Mouse (Mus musculus) intestine, postnatal 0 days (tissue): ENCODE results near the gene Zfp963. TPM values are rescaled to one million over a fixed set of nuclear protein-coding genes. Genes with fewer than 3 reads are reported as not detected.

Source experiments
- ATAC-seq: fragments of 200-750 bp; cut with Nextera tagmentation; 2 replicates; pipeline ENCODE4 v1.8.0; 2017; ENCODE audit warnings: mild to moderate bottlenecking, moderate TSS enrichment, moderate library complexity
- H3K27ac ChIP-seq: fragments of 300-500 bp; sonication (generic); 2 replicates; pipeline ENCODE4 v1.5.1; 2014; ENCODE audit warnings: mild to moderate bottlenecking, low read depth, low read length, moderate library complexity
- H3K27me3 ChIP-seq: fragments of 300-500 bp; sonication (generic); replicated peaks from 2 replicates; pipeline ENCODE4 v1.6.1; 2014; ENCODE audit warnings: low read length, mixed read lengths; ENCODE audit not compliant: control insufficient read depth, insufficient read depth
- H3K36me3 ChIP-seq: fragments of 300-500 bp; sonication (generic); 2 replicates; pipeline ENCODE4 v1.6.1; 2014; ENCODE audit warnings: mild to moderate bottlenecking, moderate library complexity; ENCODE audit not compliant: control insufficient read depth, insufficient read depth
- H3K4me1 ChIP-seq: fragments of 300-500 bp; sonication (generic); replicated peaks from 2 replicates; pipeline ENCODE4 v1.6.1; 2014; ENCODE audit warnings: antibody characterized with exemption, low read length, mixed read lengths; ENCODE audit not compliant: control insufficient read depth, insufficient read depth
- H3K4me2 ChIP-seq: fragments of 300-500 bp; sonication (generic); replicated peaks from 2 replicates; pipeline ENCODE4 v1.6.1; 2014; ENCODE audit warnings: low read depth, mild to moderate bottlenecking, moderate library complexity
- H3K4me3 ChIP-seq: fragments of 300-500 bp; sonication (generic); 2 replicates; pipeline ENCODE4 v1.5.1; 2014; ENCODE audit warnings: low read depth, low read length
- H3K9ac ChIP-seq: fragments of 300-500 bp; sonication (generic); 2 replicates; pipeline ENCODE4 v1.6.1; 2014; ENCODE audit warnings: mild to moderate bottlenecking, low read depth, low read length
- H3K9me3 ChIP-seq: fragments of 300-500 bp; sonication (generic); 2 replicates; pipeline ENCODE4 v1.6.1; 2016; ENCODE audit warnings: mixed run types; ENCODE audit not compliant: control insufficient read depth
- CTCF ChIP-seq: sonication (generic); IDR thresholded peaks from 2 replicates; pipeline ENCODE4 v1.5.1; 2016; ENCODE audit warnings: low read depth, mild to moderate bottlenecking, control low read depth, antibody characterized with exemption, moderate library complexity
- WGBS: fragments of 180-500 bp; shearing (Covaris S2); extraction: QIAGEN DNeasy Blood & Tissue Kit; methylation state at CpG from one replicate; pipeline ENCODE4 v1.1.7; 2014; 5-methylcytosine and 5-hydroxymethylcytosine counted together
- polyA plus RNA-seq: library from polyadenylated mRNA; unstranded; fragments of >200 nt; fragmentation: Nextera tagmentation; extraction: Ambion mirVana; gene quantifications from 2 replicates; pipeline ENCODE4 v1.2.1, GENCODE M21; 2015

Gene Zfp963
- polyA plus RNA-seq, 1 experiment from 2014 or later, result 4.6 TPM

DNA sequence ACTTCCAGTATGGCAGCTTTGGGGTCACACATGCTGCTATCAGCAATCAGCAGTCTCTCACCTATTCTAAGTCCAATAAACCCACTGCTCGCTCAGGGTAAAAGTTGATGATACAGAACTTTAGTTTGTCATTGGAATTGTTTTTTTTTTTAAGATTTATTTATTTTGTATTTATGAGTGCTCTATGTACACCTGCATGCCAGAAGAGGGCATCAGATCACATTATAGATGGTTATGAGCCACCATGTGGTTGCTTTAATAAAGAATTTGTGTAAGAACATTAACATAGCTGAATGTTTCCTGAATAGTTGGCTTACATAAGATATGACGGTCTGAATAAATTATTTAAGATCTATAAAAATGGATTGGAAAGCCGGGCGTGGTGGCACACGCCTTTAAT, 8.5 kb upstream of the Zfp963 start:
- 93% methylated on average over 5 of the region's 5 CpGs for WGBS
- Histone ChIP-seq H3K4me3 (no peak overlapping the region), H3K27me3 (no peaks in the 10 kb centered on the region), H3K4me1 (no peaks in the 10 kb centered on the region), H3K9me3 (no peaks in the 10 kb centered on the region), H3K4me2 (no peak overlapping the region), H3K27ac (no peak overlapping the region), H3K9ac (no peak overlapping the region), H3K36me3 (peaks cover 37% of the 10 kb centered on the region)
- ATAC-seq, result no peak
- peak; percentile 29; the same call in 1 of the 2 replicates for TF ChIP-seq CTCF

DNA sequence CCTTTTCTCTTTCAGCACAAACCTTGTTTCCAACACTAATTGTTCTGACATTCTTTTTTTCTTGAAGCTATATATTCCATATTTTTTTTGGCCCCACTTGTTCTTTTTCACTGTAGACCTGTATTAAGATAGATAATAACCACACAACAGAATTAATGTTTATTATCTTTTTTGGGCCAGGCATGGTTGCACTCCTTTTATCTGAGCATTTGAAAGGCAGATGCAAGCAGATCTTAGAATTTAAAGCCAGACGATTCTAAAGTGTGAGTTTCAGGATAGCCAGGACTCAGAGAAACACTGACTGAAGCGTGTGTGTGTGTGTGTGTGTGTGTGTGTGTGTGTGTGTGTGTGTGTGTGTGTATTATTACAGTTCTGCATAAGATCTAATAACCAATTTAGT, 2.7 kb upstream of the Zfp963 start:
- WGBS, result 85% methylated on average over 2 of the region's 2 CpGs

DNA sequence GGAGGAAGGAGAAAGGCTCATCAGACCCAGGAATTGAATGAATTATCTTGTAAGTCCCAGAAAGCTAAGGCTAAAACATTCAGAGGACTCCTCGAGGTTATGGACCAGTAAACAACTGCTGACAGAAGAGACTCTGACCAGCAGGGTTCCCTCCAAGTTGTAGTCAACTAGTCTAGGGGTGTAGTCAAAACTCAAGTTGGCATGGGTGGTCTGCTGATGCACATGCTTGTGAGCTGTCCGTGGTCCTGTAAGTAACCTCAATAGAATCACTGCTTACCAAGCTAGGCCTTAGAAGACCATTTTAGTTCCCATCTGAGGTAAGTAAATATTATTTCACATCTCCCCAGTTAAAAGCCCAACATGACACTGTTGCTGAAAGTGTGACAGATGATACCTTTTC, 8.5 kb downstream of the Zfp963 start:
- Histone ChIP-seq H3K4me2 (0 out of 2 replicates have a peak overlapping the region, but pooled peaks have one; percentile 2), H3K4me3 (no peak overlapping the region), H3K27me3 (no peaks in the 10 kb centered on the region), H3K27ac (no peak overlapping the region), H3K9ac (no peak overlapping the region), H3K36me3 (peaks cover 17% of the 10 kb centered on the region; the same call in 1 of the 2 replicates), H3K9me3 (no peaks in the 10 kb centered on the region), H3K4me1 (no peaks in the 10 kb centered on the region)
- ATAC-seq, result no peak
- TF ChIP-seq CTCF, result no peak
- WGBS, result 81% methylated on average over 2 of the region's 2 CpGs

More for the DNA sequence above, 2.7 kb upstream of the Zfp963 start:
- Histone ChIP-seq H3K9me3 (no peaks in the 10 kb centered on the region), H3K27me3 (no peaks in the 10 kb centered on the region), H3K4me2 (no peak overlapping the region), H3K36me3 (0 out of 2 replicates have a peak, but pooled peaks cover 11% of the 10 kb centered on the region), H3K27ac (no peak overlapping the region), H3K9ac (no peak overlapping the region), H3K4me3 (no peak overlapping the region), H3K4me1 (peaks cover 3% of the 10 kb centered on the region; the same call in 1 of the 2 replicates)
- no peak for ATAC-seq
- no peak for TF ChIP-seq CTCF

DNA sequence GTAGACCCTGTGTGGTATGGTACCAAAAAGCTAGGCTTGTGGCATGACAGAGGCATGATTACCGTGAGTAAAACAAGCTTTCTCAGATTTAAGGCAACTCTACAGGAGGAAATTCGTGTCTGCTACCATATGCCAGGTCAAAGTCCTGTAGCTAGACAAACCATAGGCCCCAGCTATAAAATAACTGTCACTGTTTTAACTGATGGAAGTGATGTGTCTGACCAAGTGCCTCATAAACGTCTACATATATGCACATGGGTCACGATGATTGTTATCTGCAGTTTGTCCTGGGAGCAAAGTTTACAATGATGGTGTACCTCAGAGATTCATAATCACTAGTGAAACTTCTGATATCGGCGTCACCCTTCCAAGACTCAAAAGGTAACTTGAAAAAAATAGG, 9.0 kb downstream of the Zfp963 start:
- WGBS, result 43% methylated on average over 6 of the region's 6 CpGs
- peak; percentile 80 for ATAC-seq
- H3K27ac ChIP-seq, result peak overlapping the region; percentile 50; the same call in 1 of the 2 replicates
- no peaks in the 10 kb centered on the region for H3K4me1 ChIP-seq
- H3K4me3 ChIP-seq, result no peak overlapping the region
- H3K27me3 ChIP-seq, result no peaks in the 10 kb centered on the region
- no peak for TF ChIP-seq CTCF
- H3K9ac ChIP-seq, result no peak overlapping the region
- 0 out of 2 replicates have a peak overlapping the region, but pooled peaks have one; percentile 2 for H3K4me2 ChIP-seq
- peaks cover 17% of the 10 kb centered on the region; the same call in 1 of the 2 replicates for H3K36me3 ChIP-seq
- no peaks in the 10 kb centered on the region for H3K9me3 ChIP-seq

DNA sequence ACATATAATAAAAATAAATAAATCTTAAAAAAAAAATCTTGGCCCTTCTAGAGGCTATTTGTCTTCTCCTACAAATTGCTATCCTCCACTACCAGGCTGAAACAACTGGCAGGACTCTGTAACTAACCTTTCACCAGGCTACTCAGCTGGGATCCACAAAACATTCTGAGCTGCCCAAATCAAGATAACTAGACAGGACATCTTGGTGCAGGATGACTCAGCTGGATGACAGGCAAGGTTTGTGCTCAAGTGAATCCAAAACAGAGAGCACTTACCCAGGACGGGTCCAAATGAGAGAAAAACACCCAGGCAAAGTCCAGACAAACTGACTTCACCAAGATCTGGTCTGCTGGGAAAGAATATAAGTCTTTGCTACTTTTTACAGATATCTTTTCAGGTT, 14.3 kb downstream of the Zfp963 start:
- no peak for ATAC-seq
- Histone ChIP-seq H3K36me3 (no peaks in the 10 kb centered on the region), H3K9me3 (no peaks in the 10 kb centered on the region), H3K9ac (no peak overlapping the region), H3K27ac (no peak overlapping the region), H3K4me3 (no peak overlapping the region), H3K27me3 (no peaks in the 10 kb centered on the region), H3K4me2 (no peak overlapping the region), H3K4me1 (no peaks in the 10 kb centered on the region)
- WGBS, result 71% methylated on average over 1 of the region's 1 CpGs
- no peak for TF ChIP-seq CTCF

DNA sequence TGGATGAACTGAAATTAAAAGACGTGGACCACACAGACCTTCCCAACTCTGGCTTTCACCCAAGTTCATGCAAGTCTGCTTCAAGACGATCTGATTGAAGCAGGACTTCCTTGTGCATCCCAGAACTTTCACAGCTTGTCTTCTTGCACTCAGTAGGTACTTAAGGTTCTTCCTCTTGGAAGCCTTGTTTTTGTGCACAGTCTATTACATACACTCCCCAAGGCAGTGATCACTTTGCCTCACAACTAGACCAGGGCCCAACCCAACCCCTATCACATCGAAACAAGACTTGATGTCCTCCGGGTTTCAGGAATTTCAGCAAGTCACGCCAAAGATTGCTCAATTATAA, 32.6 kb downstream of the Zfp963 start:
- Histone ChIP-seq H3K9me3 (no peaks in the 10 kb centered on the region), H3K4me3 (peak overlapping the region; percentile 15), H3K27me3 (no peaks in the 10 kb centered on the region), H3K27ac (no peak overlapping the region), H3K4me2 (peak overlapping the region; percentile 53), H3K36me3 (peaks cover 5% of the 10 kb centered on the region; the same call in 1 of the 2 replicates), H3K4me1 (no peaks in the 10 kb centered on the region), H3K9ac (no peak overlapping the region)
- WGBS, result 43% methylated on average over 5 of the region's 5 CpGs
- TF ChIP-seq CTCF, result no peak
- no peak for ATAC-seq
